Mouse (Mus musculus) brain, embryonic 14.5 days (tissue): Measurements from ENCODE around the gene Ttc23.

Source experiments
- CTCF ChIP-seq: fragments of 200-500 bp; IDR thresholded peaks from 2 replicates; pipeline ENCODE4 v1.5.1; 2012; ENCODE audit warnings: inconsistent platforms, mild to moderate bottlenecking, moderate library complexity, borderline replicate concordance; ENCODE audit not compliant: insufficient read depth, insufficient read length; ENCODE audit errors: extremely low read depth
- POLR2A ChIP-seq: fragments of 200-500 bp; IDR thresholded peaks from 2 replicates; pipeline ENCODE4 v1.6.1; 2012; ENCODE audit warnings: mild to moderate bottlenecking, inconsistent platforms, borderline replicate concordance; ENCODE audit not compliant: poor library complexity, insufficient read depth, insufficient read length, severe bottlenecking; ENCODE audit errors: extremely low read depth

GRCm38 (mm10) chr7:67769487-67769886, 122.3 kb downstream of the Ttc23 start:
- no peak for TF ChIP-seq CTCF
- TF ChIP-seq POLR2A, result no peak
